9 mouse cellular contexts compared by ENCODE assay signal in genomic region chr7:16947959-16948361, GRCm38 (mm10). TPM values are rescaled to one million over a fixed set of nuclear protein-coding genes. Genes with fewer than 3 reads are reported as not detected.
DNase-seq lines count a peak whose midpoint lies in the region; ATAC-seq and TF ChIP-seq lines count a peak whose summit lies in the region.
"Had no signal": no experiment of that assay in that cellular context is flagged by ENCODE, and none has a peak within 500 bp of the region (broad histone marks: within the 10 kb centered on the region; RNA-seq: fewer than 3 reads in every experiment).

No protein-coding gene starts in this region.

- peak overlapping the region; percentile 44; the same call in 1 of the 2 replicates for H3K27ac ChIP-seq in lung, embryonic 15.5 days
- no peak overlapping the region for H3K27ac ChIP-seq in embryonic facial prominence, embryonic 12.5 days
- H3K27ac ChIP-seq in heart, embryonic 14.5 days (replicated peaks in 1 of 2; ENCODE audit: control insufficient read depth in 1 of 2, insufficient read depth in 1 of 2, low read depth in 2 of 2, low read length in 2 of 2): peak overlapping the region in 1 of 2 experiments; percentile 57; a peak in 1 of 4 replicates
- H3K27ac ChIP-seq in limb, embryonic 14.5 days (replicated peaks; ENCODE audit: low read depth, low read length): no peak overlapping the region; the same call in 1 of the 2 replicates
- H3K27ac ChIP-seq in stomach, embryonic 16.5 days (ENCODE audit: low read length): peak overlapping the region; percentile 76

- peaks cover 52% of the 10 kb centered on the region for H3K27me3 ChIP-seq in lung, embryonic 15.5 days
- peaks cover 51% of the 10 kb centered on the region for H3K27me3 ChIP-seq in embryonic facial prominence, embryonic 12.5 days
- peaks cover 42% of the 10 kb centered on the region for H3K27me3 ChIP-seq in heart, embryonic 14.5 days (ENCODE audit: control insufficient read depth, insufficient read depth, low read length)
- peaks cover 34% of the 10 kb centered on the region for H3K27me3 ChIP-seq in limb, embryonic 14.5 days (ENCODE audit: control insufficient read depth, insufficient read depth, low read length)
- H3K27me3 ChIP-seq in stomach, embryonic 16.5 days (ENCODE audit: control insufficient read depth, insufficient read depth, low read length): peaks cover 27% of the 10 kb centered on the region

- no peaks in the 10 kb centered on the region for H3K36me3 ChIP-seq in lung, embryonic 15.5 days
- no peaks in the 10 kb centered on the region for H3K36me3 ChIP-seq in embryonic facial prominence, embryonic 12.5 days
- no peaks in the 10 kb centered on the region for H3K36me3 ChIP-seq in heart, embryonic 14.5 days (ENCODE audit: control insufficient read depth, insufficient read depth, low read length)
- H3K36me3 ChIP-seq in limb, embryonic 14.5 days (ENCODE audit: control insufficient read depth, insufficient read depth, low read length): no peaks in the 10 kb centered on the region
- no peaks in the 10 kb centered on the region for H3K36me3 ChIP-seq in stomach, embryonic 16.5 days (ENCODE audit: control insufficient read depth, insufficient read depth, low read length)

- peaks cover 66% of the 10 kb centered on the region for H3K4me1 ChIP-seq in lung, embryonic 15.5 days
- peaks cover 43% of the 10 kb centered on the region for H3K4me1 ChIP-seq in embryonic facial prominence, embryonic 12.5 days
- peaks cover 29 to 43% of the 10 kb centered on the region in 2 experiments for H3K4me1 ChIP-seq in heart, embryonic 14.5 days (ENCODE audit: control insufficient read depth in 2 of 2, insufficient read depth in 2 of 2, low read length in 2 of 2)
- H3K4me1 ChIP-seq in limb, embryonic 14.5 days (ENCODE audit: control insufficient read depth, insufficient read depth, low read length): peaks cover 42% of the 10 kb centered on the region
- H3K4me1 ChIP-seq in stomach, embryonic 16.5 days (ENCODE audit: control insufficient read depth, insufficient read depth, low read length): peaks cover 51% of the 10 kb centered on the region

- peak; percentile 28; the same call in 1 of the 2 replicates for ATAC-seq in lung, embryonic 15.5 days (ENCODE audit: borderline replicate concordance, extremely low read depth, low FRiP score, low TSS enrichment)
- peak; percentile 16; the same call in 1 of the 2 replicates for ATAC-seq in embryonic facial prominence, embryonic 12.5 days (ENCODE audit: insufficient number of reproducible peaks, insufficient read depth, low FRiP score, low TSS enrichment)
- no peak for ATAC-seq in heart, embryonic 14.5 days (ENCODE audit: insufficient number of reproducible peaks, insufficient read depth, low FRiP score, low read depth)
- peak; percentile 69 for ATAC-seq in limb, embryonic 14.5 days (ENCODE audit: low FRiP score, low read depth)
- peak; percentile 22; the same call in 1 of the 2 replicates for ATAC-seq in stomach, embryonic 16.5 days (ENCODE audit: insufficient read depth, low FRiP score)
- no peak for ATAC-seq in erythroid progenitor cell, adult 5-6 weeks (replicated peaks; ENCODE audit: low FRiP score, poor library complexity, severe bottlenecking)

- H3K9me3 ChIP-seq in lung, embryonic 15.5 days: no peaks in the 10 kb centered on the region
- no peaks in the 10 kb centered on the region for H3K9me3 ChIP-seq in embryonic facial prominence, embryonic 12.5 days
- H3K9me3 ChIP-seq in heart, embryonic 14.5 days (ENCODE audit: control insufficient read depth, low read length): no peaks in the 10 kb centered on the region
- no peaks in the 10 kb centered on the region for H3K9me3 ChIP-seq in limb, embryonic 14.5 days (ENCODE audit: control insufficient read depth, low read length)
- no peaks in the 10 kb centered on the region for H3K9me3 ChIP-seq in stomach, embryonic 16.5 days (replicated peaks; ENCODE audit: control insufficient read depth, low read length)

- peak overlapping the region; percentile 65 for H3K4me2 ChIP-seq in lung, embryonic 15.5 days
- H3K4me2 ChIP-seq in embryonic facial prominence, embryonic 12.5 days (replicated peaks): peak overlapping the region; percentile 70
- peak overlapping the region; percentile 77 for H3K4me2 ChIP-seq in heart, embryonic 14.5 days (ENCODE audit: low read length)
- H3K4me2 ChIP-seq in limb, embryonic 14.5 days (replicated peaks; ENCODE audit: low read depth, low read length, severe bottlenecking): peak overlapping the region; percentile 79
- peak overlapping the region; percentile 87 for H3K4me2 ChIP-seq in stomach, embryonic 16.5 days (ENCODE audit: low read depth, low read length)

- no peak for TF ChIP-seq POLR2A in limb, embryonic 14.5 days (IDR thresholded peaks at IDR 0.05; ENCODE audit: borderline replicate concordance, extremely low read depth, insufficient read depth, insufficient read length)

- H3K4me3 ChIP-seq in lung, embryonic 15.5 days: peak overlapping the region; percentile 31; the same call in 1 of the 2 replicates
- 0 out of 2 replicates have a peak overlapping the region, but pooled peaks have one; percentile 62 for H3K4me3 ChIP-seq in embryonic facial prominence, embryonic 12.5 days
- H3K4me3 ChIP-seq in heart, embryonic 14.5 days (ENCODE audit: control insufficient read depth in 1 of 2, insufficient read depth in 1 of 2, low read depth in 1 of 2, low read length in 2 of 2): no peak overlapping the region; a peak in 1 of 4 replicates
- peak overlapping the region; percentile 55; the same call in 1 of the 2 replicates for H3K4me3 ChIP-seq in limb, embryonic 14.5 days (replicated peaks; ENCODE audit: low read length)
- no peak overlapping the region; the same call in 1 of the 2 replicates for H3K4me3 ChIP-seq in stomach, embryonic 16.5 days (replicated peaks; ENCODE audit: low read length)

- WGBS in lung, embryonic 15.5 days: under 1% methylated on average over 4 of the region's 4 CpGs
- 12% methylated on average over 4 of the region's 4 CpGs for WGBS in embryonic facial prominence, embryonic 12.5 days
- 0% methylated on average over 4 of the region's 4 CpGs for WGBS in heart, embryonic 14.5 days
- WGBS in limb, embryonic 14.5 days: 15% methylated on average over 4 of the region's 4 CpGs
- WGBS in stomach, embryonic 16.5 days: 6% methylated on average over 4 of the region's 4 CpGs

- no peak overlapping the region for H3K9ac ChIP-seq in lung, embryonic 15.5 days
- H3K9ac ChIP-seq in embryonic facial prominence, embryonic 12.5 days: no peak overlapping the region
- H3K9ac ChIP-seq in heart, embryonic 14.5 days (ENCODE audit: low read length): no peak overlapping the region
- H3K9ac ChIP-seq in limb, embryonic 14.5 days (ENCODE audit: low read depth, low read length, severe bottlenecking): no peak overlapping the region
- H3K9ac ChIP-seq in stomach, embryonic 16.5 days (ENCODE audit: low read length): peak overlapping the region; percentile 55

- no peak for DNase-seq in lung, adult 18-20 months
- DNase-seq in limb, embryonic 14.5 days (ENCODE audit: low spot score): peak; percentile 79
- no peak for DNase-seq in thymus, postnatal 4 days

RNA-seq across cellular contexts. Expression of gene Pnmal2, which starts 3.5 kb away (rescaled TPM):
- 6.2 and 6.6 TPM in 2 replicates for polyA plus RNA-seq in lung, embryonic 15.5 days (2015; fragmentation: Nextera tagmentation; extraction: Ambion mirVana)
- polyA plus RNA-seq in embryonic facial prominence, embryonic 12.5 days (2016; fragmentation: Nextera tagmentation; extraction: Ambion mirVana): 15.9 and 16.6 TPM in 2 replicates
- 2.8 TPM in 2 replicates for polyA plus RNA-seq in heart, embryonic 14.5 days (2014; fragmentation: Nextera tagmentation; extraction: Ambion mirVana)
- polyA plus RNA-seq in limb, embryonic 14.5 days (2012; rRNA removed): 12.8 and 13.9 TPM in 2 replicates
- polyA plus RNA-seq in limb, embryonic 14.5 days (2014; fragmentation: Nextera tagmentation; extraction: Ambion mirVana): 16.5 and 18.8 TPM in 2 replicates
- 7.8 and 10.2 TPM in 2 replicates for polyA plus RNA-seq in stomach, embryonic 16.5 days (2015; fragmentation: Nextera tagmentation; extraction: Ambion mirVana)
- not detected in 2 replicates for total RNA-seq in erythroid progenitor cell, adult 5-6 weeks (2015; ENCODE audit: low replicate concordance)
- not detected in 2 replicates for total RNA-seq in erythroid progenitor cell, adult 5-6 weeks (2017; ENCODE audit: low replicate concordance)

RNA-seq across cellular contexts. Expression of gene Pnmal1, which starts 11.5 kb away (rescaled TPM):
- polyA plus RNA-seq in lung, embryonic 15.5 days (2015; fragmentation: Nextera tagmentation; extraction: Ambion mirVana): 0.11 and 0.36 TPM in 2 replicates
- polyA plus RNA-seq in embryonic facial prominence, embryonic 12.5 days (2016; fragmentation: Nextera tagmentation; extraction: Ambion mirVana): 2.8 and 3.6 TPM in 2 replicates
- 0.04 and 0.45 TPM in 2 replicates for polyA plus RNA-seq in heart, embryonic 14.5 days (2014; fragmentation: Nextera tagmentation; extraction: Ambion mirVana)
- 0.33 and 0.49 TPM in 2 replicates for polyA plus RNA-seq in limb, embryonic 14.5 days (2012; rRNA removed)
- 0.43 and 0.58 TPM in 2 replicates for polyA plus RNA-seq in limb, embryonic 14.5 days (2014; fragmentation: Nextera tagmentation; extraction: Ambion mirVana)
- 3.2 and 3.4 TPM in 2 replicates for polyA plus RNA-seq in stomach, embryonic 16.5 days (2015; fragmentation: Nextera tagmentation; extraction: Ambion mirVana)
- not detected in 2 replicates for total RNA-seq in erythroid progenitor cell, adult 5-6 weeks (2015; ENCODE audit: low replicate concordance)
- not detected in 2 replicates for total RNA-seq in erythroid progenitor cell, adult 5-6 weeks (2017; ENCODE audit: low replicate concordance)
- polyA plus RNA-seq: spleen, adult 2 months had no signal

RNA-seq across cellular contexts. Expression of gene Calm3, which starts 24.0 kb away (rescaled TPM):
- 101 and 104 TPM in 2 replicates for polyA plus RNA-seq in lung, embryonic 15.5 days (2015; fragmentation: Nextera tagmentation; extraction: Ambion mirVana)
- polyA plus RNA-seq in embryonic facial prominence, embryonic 12.5 days (2016; fragmentation: Nextera tagmentation; extraction: Ambion mirVana): 123 and 134 TPM in 2 replicates
- polyA plus RNA-seq in heart, embryonic 14.5 days (2014; fragmentation: Nextera tagmentation; extraction: Ambion mirVana): 119 and 152 TPM in 2 replicates
- 281 and 320 TPM in 2 replicates for polyA plus RNA-seq in limb, embryonic 14.5 days (2012; rRNA removed)
- 156 and 164 TPM in 2 replicates for polyA plus RNA-seq in limb, embryonic 14.5 days (2014; fragmentation: Nextera tagmentation; extraction: Ambion mirVana)
- polyA plus RNA-seq in stomach, embryonic 16.5 days (2015; fragmentation: Nextera tagmentation; extraction: Ambion mirVana): 120 and 126 TPM in 2 replicates
- total RNA-seq in erythroid progenitor cell, adult 5-6 weeks (2015; ENCODE audit: low replicate concordance): 131 and 141 TPM in 2 replicates
- 258 and 325 TPM in 2 replicates for total RNA-seq in erythroid progenitor cell, adult 5-6 weeks (2017; ENCODE audit: low replicate concordance)

RNA-seq across cellular contexts. Expression of gene Gm42372, which starts 34.9 kb away (rescaled TPM):
- polyA plus RNA-seq in lung, embryonic 15.5 days (2015; fragmentation: Nextera tagmentation; extraction: Ambion mirVana): 0.16 and 0.17 TPM in 2 replicates
- polyA plus RNA-seq in embryonic facial prominence, embryonic 12.5 days (2016; fragmentation: Nextera tagmentation; extraction: Ambion mirVana): 0.36 and 0.41 TPM in 2 replicates
- polyA plus RNA-seq in heart, embryonic 14.5 days (2014; fragmentation: Nextera tagmentation; extraction: Ambion mirVana): 0.08 and 0.12 TPM in 2 replicates
- polyA plus RNA-seq in limb, embryonic 14.5 days (2012; rRNA removed): 0.29 and 0.34 TPM in 2 replicates
- polyA plus RNA-seq in limb, embryonic 14.5 days (2014; fragmentation: Nextera tagmentation; extraction: Ambion mirVana): 0.17 and 0.23 TPM in 2 replicates
- 0.25 and 0.35 TPM in 2 replicates for polyA plus RNA-seq in stomach, embryonic 16.5 days (2015; fragmentation: Nextera tagmentation; extraction: Ambion mirVana)
- total RNA-seq in erythroid progenitor cell, adult 5-6 weeks (2015; ENCODE audit: low replicate concordance): 0.72 TPM in 1 of 2 replicates, not detected in the other
- 0.13 and 0.53 TPM in 2 replicates for total RNA-seq in erythroid progenitor cell, adult 5-6 weeks (2017; ENCODE audit: low replicate concordance)

RNA-seq across cellular contexts. Expression of gene Ptgir, which starts 41.7 kb away (rescaled TPM):
- 2.0 and 2.4 TPM in 2 replicates for polyA plus RNA-seq in lung, embryonic 15.5 days (2015; fragmentation: Nextera tagmentation; extraction: Ambion mirVana)
- 1.7 and 2.2 TPM in 2 replicates for polyA plus RNA-seq in embryonic facial prominence, embryonic 12.5 days (2016; fragmentation: Nextera tagmentation; extraction: Ambion mirVana)
- polyA plus RNA-seq in heart, embryonic 14.5 days (2014; fragmentation: Nextera tagmentation; extraction: Ambion mirVana): 0.38 and 0.57 TPM in 2 replicates
- 3.6 and 4.1 TPM in 2 replicates for polyA plus RNA-seq in limb, embryonic 14.5 days (2012; rRNA removed)
- polyA plus RNA-seq in limb, embryonic 14.5 days (2014; fragmentation: Nextera tagmentation; extraction: Ambion mirVana): 2.3 and 2.8 TPM in 2 replicates
- polyA plus RNA-seq in stomach, embryonic 16.5 days (2015; fragmentation: Nextera tagmentation; extraction: Ambion mirVana): 3.0 and 3.2 TPM in 2 replicates
- 0.36 and 6.7 TPM in 2 replicates for total RNA-seq in erythroid progenitor cell, adult 5-6 weeks (2015; ENCODE audit: low replicate concordance)
- total RNA-seq in erythroid progenitor cell, adult 5-6 weeks (2017; ENCODE audit: low replicate concordance): 1.9 and 2.0 TPM in 2 replicates

Comparison
In these comparisons a context has a peak if more than half of its experiments do, and no peak if none do; other contexts are left out.
1. ATAC-seq: peak in lung, embryonic 15.5 days (single experiment), embryonic facial prominence, embryonic 12.5 days (single experiment), limb, embryonic 14.5 days (single experiment) and stomach, embryonic 16.5 days (single experiment); none in heart, embryonic 14.5 days (single experiment) and erythroid progenitor cell, adult 5-6 weeks (single experiment).
2. H3K27ac ChIP-seq: peak in lung, embryonic 15.5 days (single experiment) and stomach, embryonic 16.5 days (single experiment); none in embryonic facial prominence, embryonic 12.5 days (single experiment) and limb, embryonic 14.5 days (single experiment).
3. H3K4me3 ChIP-seq: peak in lung, embryonic 15.5 days (single experiment), embryonic facial prominence, embryonic 12.5 days (single experiment) and limb, embryonic 14.5 days (single experiment); none in heart, embryonic 14.5 days (0 of 2) and stomach, embryonic 16.5 days (single experiment).
4. Peak in every context shown above with its lines, with median percentiles within 50 percentile points of each other: H3K4me2 ChIP-seq.